Mouse (Mus musculus) R1 (cell line): Measurements from ENCODE around the gene Map3k3.

Experiments
- DNase-seq: peaks from one replicate; pipeline ENCODE4 v3.0.0-alpha.2; 2018; ENCODE audit warnings: low read depth, low spot score

The Map3k3 gene

GRCm38 (mm10) chr11:106083708-106084701 lies at the start of gene Map3k3:
TSS of gene Map3k3 (plus strand) at chr11:106084613.
- DNase-seq: peak; percentile 100

GRCm38 (mm10) chr11:106034986-106035385 lies 49.4 kb upstream of the Map3k3 start:
- DNase-seq: no peak

DNA sequence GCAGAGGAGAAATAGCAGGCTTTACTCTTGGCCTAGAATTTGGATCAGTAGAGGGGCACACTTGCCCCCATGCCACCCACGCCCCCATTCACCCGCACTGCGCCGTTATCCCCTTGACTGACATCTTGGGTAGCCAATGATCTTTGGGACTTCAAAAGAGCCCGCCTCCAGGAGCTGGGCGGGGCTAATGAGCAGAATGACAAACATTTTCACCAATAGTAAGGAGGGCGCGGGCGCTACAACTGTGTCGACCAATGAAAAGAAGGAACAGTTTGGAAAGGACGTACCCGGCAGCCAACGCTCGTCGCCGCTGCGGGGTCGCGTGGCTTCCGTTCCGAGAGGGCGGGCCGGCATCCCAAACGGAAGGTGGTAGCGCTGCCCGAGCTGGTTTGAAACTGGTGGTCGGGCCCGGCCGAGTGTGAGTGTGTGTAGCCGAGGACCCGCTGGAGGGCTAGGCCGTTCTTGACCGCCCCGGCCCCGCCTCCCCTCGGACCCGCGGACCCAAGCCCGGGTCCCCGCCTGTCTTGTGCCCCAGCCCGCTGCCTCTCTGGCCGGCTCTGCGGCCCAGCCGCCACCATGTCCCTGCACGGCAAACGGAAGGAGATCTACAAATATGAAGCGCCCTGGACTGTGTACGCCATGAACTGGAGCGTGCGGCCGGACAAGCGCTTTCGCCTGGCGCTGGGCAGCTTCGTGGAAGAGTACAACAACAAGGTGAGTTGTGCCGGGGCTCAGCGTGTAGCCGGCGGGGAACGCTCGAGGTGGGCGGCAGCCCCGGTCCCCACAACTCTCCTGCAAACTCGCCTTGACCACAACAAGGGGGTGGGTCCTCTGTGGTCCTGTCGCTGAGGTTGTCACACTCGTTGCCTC lies 47.6 kb upstream of the Map3k3 start, which contains the start of gene Dcaf7:
TSS of gene Dcaf7 (plus strand) at position 325 of the 870 bp plus-strand sequence.
- peak; percentile 99 for DNase-seq

GRCm38 (mm10) chr11:106037418-106037751 lies 47.0 kb upstream of the Map3k3 start:
- DNase-seq: peak; percentile 92

GRCm38 (mm10) chr11:106044349-106044748 lies 40.1 kb upstream of the Map3k3 start:
- no peak for DNase-seq

DNA sequence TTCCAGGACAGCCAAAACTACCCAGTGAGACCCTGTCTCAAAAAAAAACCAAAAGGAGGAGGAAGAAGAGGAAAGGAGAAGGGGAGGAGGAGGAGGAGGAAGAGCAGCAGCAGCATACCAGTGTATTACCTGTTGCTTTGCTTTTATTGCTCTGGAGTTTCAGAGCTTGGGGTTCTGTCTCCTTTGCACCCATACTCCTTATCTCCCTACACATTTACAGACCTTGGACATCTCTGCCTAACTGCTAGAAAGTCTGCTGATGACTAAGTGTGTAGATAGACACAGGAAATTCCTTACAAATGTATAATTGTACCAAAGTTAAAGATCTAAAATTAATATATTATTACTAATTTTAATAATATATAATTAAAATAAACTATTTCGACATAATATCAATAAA lies 39.2 kb upstream of the Map3k3 start:
- DNase-seq: no peak

GRCm38 (mm10) chr11:106045780-106046179 lies 38.6 kb upstream of the Map3k3 start:
- DNase-seq: no peak

DNA sequence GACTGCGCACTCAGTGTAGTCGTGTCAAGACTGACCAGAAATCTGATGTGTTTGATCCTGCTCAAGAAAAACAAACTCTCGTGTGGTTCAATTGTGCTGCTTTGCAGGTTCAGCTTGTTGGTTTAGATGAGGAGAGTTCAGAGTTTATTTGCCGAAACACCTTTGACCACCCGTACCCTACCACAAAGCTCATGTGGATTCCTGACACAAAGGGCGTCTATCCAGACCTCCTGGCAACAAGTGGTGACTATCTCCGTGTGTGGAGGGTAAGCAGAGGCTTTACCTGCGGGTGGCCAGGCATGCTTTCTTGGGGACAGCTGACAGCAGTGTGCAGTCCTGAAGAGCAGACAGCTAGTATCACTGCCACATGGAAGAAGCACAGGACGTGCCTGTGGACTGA lies 37.8 kb upstream of the Map3k3 start:
- DNase-seq: no peak

DNA sequence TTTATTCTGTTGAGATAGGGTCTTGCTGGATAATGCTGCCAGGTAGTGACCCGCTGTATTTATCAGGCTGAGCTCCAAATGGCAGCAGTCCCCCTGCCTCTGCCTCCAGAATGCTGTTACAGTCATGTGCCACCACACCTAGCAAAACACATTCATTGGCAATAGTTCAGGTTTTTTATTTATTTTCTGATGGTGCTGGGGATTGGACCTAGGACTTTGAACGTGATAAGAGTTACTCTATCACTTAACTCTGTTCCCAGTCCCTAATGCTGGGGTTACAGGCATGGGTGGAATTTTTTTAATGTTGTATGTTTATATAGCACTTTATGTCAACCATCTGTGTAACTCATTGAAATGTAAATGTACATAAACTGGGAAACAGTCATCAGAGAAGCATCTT lies 30.5 kb upstream of the Map3k3 start:
- DNase-seq: no peak

DNA sequence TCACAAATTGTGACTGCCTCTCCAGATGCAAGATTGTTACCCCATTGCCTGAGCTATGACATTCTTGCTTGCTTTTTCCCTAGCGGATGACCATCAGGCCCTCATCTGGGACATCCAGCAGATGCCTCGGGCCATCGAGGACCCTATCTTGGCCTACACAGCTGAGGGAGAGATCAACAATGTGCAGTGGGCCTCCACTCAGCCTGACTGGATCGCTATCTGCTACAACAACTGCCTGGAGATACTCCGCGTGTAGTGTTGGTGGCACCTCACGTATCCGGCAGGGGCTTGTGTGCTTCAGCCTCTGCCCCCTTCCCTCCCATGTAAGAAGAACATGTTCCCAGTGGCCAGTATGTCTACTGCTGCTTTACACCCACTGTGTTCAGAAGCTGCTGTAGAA lies 29.8 kb upstream of the Map3k3 start:
- no peak for DNase-seq

- DNase-seq: no peak
Observed at GRCm38 (mm10) chr11:106055341-106055740, 29.1 kb upstream of the Map3k3 start.

DNA sequence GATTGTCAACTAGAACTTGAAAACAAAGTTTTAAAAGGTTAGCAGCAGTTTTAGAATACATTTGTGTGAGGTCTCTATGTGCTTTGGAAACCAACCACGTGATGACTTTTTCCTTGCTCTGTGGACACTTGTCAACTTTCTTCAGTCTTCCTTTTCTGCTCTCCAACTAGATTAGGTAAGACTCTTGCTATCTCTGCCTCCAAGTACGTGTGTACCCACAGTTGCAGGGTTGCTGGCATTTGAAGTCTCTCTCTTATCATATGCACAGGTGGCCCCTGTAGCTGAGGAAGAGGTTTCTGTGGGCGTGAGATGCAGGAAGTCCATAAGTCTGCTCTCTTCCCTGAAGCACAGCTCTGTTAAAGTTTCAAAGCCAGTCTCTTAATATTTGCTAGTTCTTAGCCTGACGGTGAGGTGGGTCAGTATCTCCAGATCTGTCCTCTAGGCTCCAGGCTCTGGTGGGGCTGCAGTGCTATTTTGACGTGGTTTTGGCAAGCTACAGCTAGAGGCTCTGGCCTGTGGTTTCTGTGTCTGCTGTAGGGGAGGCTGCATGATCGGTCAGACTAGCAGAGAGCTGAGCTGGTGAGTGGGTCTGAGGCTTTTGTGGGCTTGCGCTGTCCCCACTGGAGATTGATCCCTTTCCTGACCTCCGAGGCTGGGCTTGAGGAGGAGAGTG lies 27.5 kb upstream of the Map3k3 start:
- no peak for DNase-seq

DNA sequence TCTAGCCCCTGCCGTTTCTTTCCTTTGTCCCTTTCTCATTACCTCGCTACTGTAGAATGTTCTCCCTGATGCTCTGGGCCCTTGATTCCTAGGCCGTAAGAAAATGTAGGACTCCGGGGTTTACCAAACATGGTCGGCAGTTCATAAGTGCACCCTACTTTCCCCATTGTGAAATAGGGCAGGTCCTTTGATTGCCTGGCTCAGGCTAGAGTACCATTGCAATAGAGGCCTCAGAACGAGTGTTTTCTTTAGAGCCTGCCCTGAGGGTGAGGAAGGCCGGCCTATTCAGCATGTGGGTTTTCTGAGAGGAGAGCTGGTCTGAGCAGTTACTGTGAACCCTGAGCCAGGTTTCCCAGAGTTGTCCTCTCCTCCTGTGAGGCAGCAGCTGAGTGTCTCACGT lies 26.4 kb upstream of the Map3k3 start:
- DNase-seq: no peak

GRCm38 (mm10) chr11:106060549-106060948 lies 23.9 kb upstream of the Map3k3 start:
- no peak for DNase-seq

GRCm38 (mm10) chr11:106061311-106061710 lies 23.1 kb upstream of the Map3k3 start:
- DNase-seq: no peak

- DNase-seq: no peak
Observed at GRCm38 (mm10) chr11:106063756-106064155, 20.7 kb upstream of the Map3k3 start.

DNA sequence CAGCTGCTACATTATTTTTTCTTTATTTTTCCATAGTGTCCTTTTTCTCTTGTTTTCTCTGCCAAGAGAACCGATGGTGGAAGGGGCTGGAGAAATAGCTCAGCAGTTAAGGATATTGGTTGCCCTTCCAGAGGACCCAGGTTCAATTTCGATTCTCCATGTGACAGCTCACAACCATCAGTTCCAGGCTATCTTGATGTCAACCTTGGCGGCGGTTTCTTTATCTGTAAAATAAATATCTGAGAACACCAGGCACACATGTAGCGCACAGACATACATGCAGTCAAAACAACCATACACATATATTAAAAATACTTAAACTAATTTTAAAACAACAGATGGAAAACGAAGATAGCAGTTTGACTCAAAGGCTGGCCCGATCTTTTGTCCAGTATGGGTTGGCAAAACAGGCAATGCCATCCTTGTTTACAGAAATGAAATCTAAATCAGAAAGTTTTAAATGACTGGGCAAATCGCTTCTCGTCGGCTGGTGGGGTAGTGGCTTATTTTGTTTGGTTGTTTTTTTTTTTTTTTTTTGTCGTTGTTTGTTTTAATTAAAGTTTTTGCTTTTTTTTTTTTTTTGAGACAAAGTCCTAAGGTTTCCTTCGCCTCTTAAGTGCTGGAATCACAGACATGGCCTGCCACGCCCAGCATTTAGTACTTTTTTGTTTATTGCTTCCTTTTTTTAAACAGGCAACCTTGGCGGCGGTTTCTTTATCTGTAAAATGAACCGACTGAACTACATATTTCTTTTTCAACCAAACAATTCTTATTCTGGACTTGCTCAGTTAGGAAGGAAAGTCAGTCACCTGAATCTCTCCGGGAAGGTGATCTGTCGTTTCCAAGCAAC lies 19.1 kb upstream of the Map3k3 start:
- DNase-seq: no peak

GRCm38 (mm10) chr11:106065923-106066571 lies 18.4 kb upstream of the Map3k3 start, which contains the start of gene Taco1:
TSS of gene Taco1 (plus strand) at chr11:106066061.
- DNase-seq: peak; percentile 97

GRCm38 (mm10) chr11:106066616-106067015 lies 17.8 kb upstream of the Map3k3 start:
- DNase-seq: peak; percentile 65

- no peak for DNase-seq
Observed at GRCm38 (mm10) chr11:106073774-106074173, 10.6 kb upstream of the Map3k3 start.
